Mouse (Mus musculus): Measurements from ENCODE around the gene Mrpl52. TPM values are rescaled to one million over a fixed set of nuclear protein-coding genes. Genes with fewer than 3 reads are reported as not detected.

Gene Mrpl52
- polyA plus RNA-seq, 1 experiment from 2014 or later: 241 TPM

- no peak overlapping the region for H3K27ac ChIP-seq (replicated peaks; ENCODE audit: low read depth, low read length)
- H3K9ac ChIP-seq (ENCODE audit: low read depth, low read length): no peak overlapping the region
- ATAC-seq (ENCODE audit: low read depth) (no peak), DNase-seq (ENCODE audit: low spot score) (no peak)
- H3K27me3 ChIP-seq (replicated peaks; ENCODE audit: control insufficient read depth, insufficient read depth, low read length): no peaks in the 10 kb centered on the region
- H3K9me3 ChIP-seq (ENCODE audit: control insufficient read depth, low read length): no peaks in the 10 kb centered on the region
- no peak overlapping the region for H3K4me3 ChIP-seq (ENCODE audit: low read depth, low read length)
- 62% methylated on average over 6 of the region's 6 CpGs for WGBS
- no peaks in the 10 kb centered on the region for H3K4me1 ChIP-seq (ENCODE audit: control insufficient read depth, insufficient read depth, low read length)
- no peaks in the 10 kb centered on the region for H3K36me3 ChIP-seq (ENCODE audit: control insufficient read depth, insufficient read depth, low read length)
- no peak overlapping the region for H3K4me2 ChIP-seq (ENCODE audit: low read depth, low read length)
These were observed 39.2 kb upstream of the Mrpl52 start for GRCm38 (mm10) chr14:54387546-54387945.

DNA sequence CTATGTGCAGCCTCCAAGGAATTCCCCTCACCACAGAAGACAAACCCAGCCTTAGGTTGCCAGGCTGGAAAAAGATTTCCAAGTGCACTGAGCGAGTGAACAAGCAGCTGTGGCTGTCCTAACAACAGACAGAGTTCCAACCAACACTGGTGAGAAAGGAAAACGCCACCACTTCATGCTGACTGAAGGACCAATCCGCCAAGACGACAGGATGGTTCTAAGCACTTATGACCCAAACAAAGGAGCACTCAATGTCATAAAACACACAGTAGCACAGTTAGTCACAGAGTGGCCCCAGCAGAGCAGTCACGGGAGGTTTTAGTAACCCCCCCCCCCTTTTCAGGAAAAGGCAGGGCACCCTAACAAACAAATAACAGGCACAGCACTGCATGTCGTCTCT, 35.9 kb upstream of the Mrpl52 start:
- no peak overlapping the region for H3K4me2 ChIP-seq (ENCODE audit: low read depth, low read length)
- H3K36me3 ChIP-seq (ENCODE audit: control insufficient read depth, insufficient read depth, low read length): no peaks in the 10 kb centered on the region
- DNase-seq (ENCODE audit: low spot score) (no peak), ATAC-seq (ENCODE audit: low read depth) (no peak)
- H3K27ac ChIP-seq (replicated peaks; ENCODE audit: low read depth, low read length): no peak overlapping the region
- H3K4me1 ChIP-seq (ENCODE audit: control insufficient read depth, insufficient read depth, low read length): no peaks in the 10 kb centered on the region
- no peaks in the 10 kb centered on the region for H3K9me3 ChIP-seq (ENCODE audit: control insufficient read depth, low read length)
- H3K9ac ChIP-seq (ENCODE audit: low read depth, low read length): no peak overlapping the region
- H3K27me3 ChIP-seq (replicated peaks; ENCODE audit: control insufficient read depth, insufficient read depth, low read length): no peaks in the 10 kb centered on the region
- no peak overlapping the region for H3K4me3 ChIP-seq (ENCODE audit: low read depth, low read length)
- 65% methylated on average over 6 of the region's 6 CpGs for WGBS

- Histone ChIP-seq H3K9me3 (ENCODE audit: control insufficient read depth, low read length) (no peaks in the 10 kb centered on the region), H3K27ac (replicated peaks; ENCODE audit: low read depth, low read length) (no peak overlapping the region), H3K4me2 (ENCODE audit: low read depth, low read length) (no peak overlapping the region), H3K9ac (ENCODE audit: low read depth, low read length) (no peak overlapping the region), H3K4me1 (ENCODE audit: control insufficient read depth, insufficient read depth, low read length) (no peaks in the 10 kb centered on the region), H3K4me3 (ENCODE audit: low read depth, low read length) (no peak overlapping the region), H3K27me3 (replicated peaks; ENCODE audit: control insufficient read depth, insufficient read depth, low read length) (no peaks in the 10 kb centered on the region), H3K36me3 (ENCODE audit: control insufficient read depth, insufficient read depth, low read length) (no peaks in the 10 kb centered on the region)
- 66% methylated on average over 3 of the region's 3 CpGs for WGBS
- ATAC-seq (ENCODE audit: low read depth) (no peak), DNase-seq (ENCODE audit: low spot score) (no peak)
These were observed 32.9 kb upstream of the Mrpl52 start for GRCm38 (mm10) chr14:54393794-54394193.

- no peak overlapping the region for H3K27ac ChIP-seq (replicated peaks; ENCODE audit: low read depth, low read length)
- H3K4me3 ChIP-seq (ENCODE audit: low read depth, low read length): no peak overlapping the region
- H3K36me3 ChIP-seq (ENCODE audit: control insufficient read depth, insufficient read depth, low read length): no peaks in the 10 kb centered on the region
- no peaks in the 10 kb centered on the region for H3K9me3 ChIP-seq (ENCODE audit: control insufficient read depth, low read length)
- H3K4me2 ChIP-seq (ENCODE audit: low read depth, low read length): no peak overlapping the region
- no peak for ATAC-seq (ENCODE audit: low read depth)
- no peak for DNase-seq (ENCODE audit: low spot score)
- no peaks in the 10 kb centered on the region for H3K27me3 ChIP-seq (replicated peaks; ENCODE audit: control insufficient read depth, insufficient read depth, low read length)
- 0 out of 2 replicates have a peak, but pooled peaks cover 4% of the 10 kb centered on the region for H3K4me1 ChIP-seq (ENCODE audit: control insufficient read depth, insufficient read depth, low read length)
- H3K9ac ChIP-seq (ENCODE audit: low read depth, low read length): no peak overlapping the region
These were observed 32.4 kb upstream of the Mrpl52 start for GRCm38 (mm10) chr14:54394309-54394708.

DNA sequence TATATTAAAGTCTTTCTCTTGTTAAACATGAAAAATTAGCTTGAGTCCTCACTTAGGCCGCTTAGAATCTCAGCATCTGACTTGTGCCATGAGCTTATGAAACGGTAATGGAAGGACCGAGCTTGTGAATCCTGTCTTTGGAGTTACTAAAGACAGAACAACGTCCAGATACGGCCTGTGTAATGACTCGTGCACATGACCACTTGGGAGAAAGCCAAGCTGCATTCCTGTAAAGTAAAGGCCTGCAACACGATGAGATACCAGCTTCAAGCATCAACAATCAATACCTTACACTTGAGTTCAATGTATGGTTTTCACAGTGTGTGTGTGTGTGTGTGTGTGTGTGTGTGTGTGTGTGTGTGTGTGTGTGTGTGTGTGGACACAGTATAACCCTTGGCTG, 30.0 kb upstream of the Mrpl52 start:
- DNase-seq (ENCODE audit: low spot score): no peak
- no peaks in the 10 kb centered on the region for H3K9me3 ChIP-seq (ENCODE audit: control insufficient read depth, low read length)
- H3K9ac ChIP-seq (ENCODE audit: low read depth, low read length): no peak overlapping the region
- no peaks in the 10 kb centered on the region for H3K36me3 ChIP-seq (ENCODE audit: control insufficient read depth, insufficient read depth, low read length)
- ATAC-seq (ENCODE audit: low read depth): no peak
- no peak overlapping the region for H3K27ac ChIP-seq (replicated peaks; ENCODE audit: low read depth, low read length)
- H3K27me3 ChIP-seq (replicated peaks; ENCODE audit: control insufficient read depth, insufficient read depth, low read length): no peaks in the 10 kb centered on the region
- H3K4me3 ChIP-seq (ENCODE audit: low read depth, low read length): no peak overlapping the region
- no peak overlapping the region for H3K4me2 ChIP-seq (ENCODE audit: low read depth, low read length)
- 83% methylated on average over 7 of the region's 7 CpGs for WGBS
- H3K4me1 ChIP-seq (ENCODE audit: control insufficient read depth, insufficient read depth, low read length): 0 out of 2 replicates have a peak, but pooled peaks cover 4% of the 10 kb centered on the region

GRCm38 (mm10) chr14:54397872-54398527, 28.7 kb upstream of the Mrpl52 start:
- Histone ChIP-seq H3K27ac (replicated peaks; ENCODE audit: low read depth, low read length) (no peak overlapping the region), H3K4me3 (ENCODE audit: low read depth, low read length) (no peak overlapping the region), H3K36me3 (ENCODE audit: control insufficient read depth, insufficient read depth, low read length) (no peaks in the 10 kb centered on the region), H3K9ac (ENCODE audit: low read depth, low read length) (no peak overlapping the region), H3K9me3 (ENCODE audit: control insufficient read depth, low read length) (no peaks in the 10 kb centered on the region), H3K4me2 (ENCODE audit: low read depth, low read length) (no peak overlapping the region), H3K4me1 (ENCODE audit: control insufficient read depth, insufficient read depth, low read length) (0 out of 2 replicates have a peak, but pooled peaks cover 4% of the 10 kb centered on the region), H3K27me3 (replicated peaks; ENCODE audit: control insufficient read depth, insufficient read depth, low read length) (no peaks in the 10 kb centered on the region)
- WGBS: 63% methylated on average over 7 of the region's 7 CpGs
- ATAC-seq (ENCODE audit: low read depth): no peak
- DNase-seq (ENCODE audit: low spot score): no peak

- no peak overlapping the region for H3K9ac ChIP-seq (ENCODE audit: low read depth, low read length)
- no peak overlapping the region for H3K4me2 ChIP-seq (ENCODE audit: low read depth, low read length)
- no peaks in the 10 kb centered on the region for H3K9me3 ChIP-seq (ENCODE audit: control insufficient read depth, low read length)
- no peak for ATAC-seq (ENCODE audit: low read depth)
- no peak for DNase-seq (ENCODE audit: low spot score)
- WGBS: 45% methylated on average over 7 of the region's 7 CpGs
- H3K4me1 ChIP-seq (ENCODE audit: control insufficient read depth, insufficient read depth, low read length): 0 out of 2 replicates have a peak, but pooled peaks cover 4% of the 10 kb centered on the region
- no peaks in the 10 kb centered on the region for H3K27me3 ChIP-seq (replicated peaks; ENCODE audit: control insufficient read depth, insufficient read depth, low read length)
- no peak overlapping the region for H3K27ac ChIP-seq (replicated peaks; ENCODE audit: low read depth, low read length)
- H3K4me3 ChIP-seq (ENCODE audit: low read depth, low read length): no peak overlapping the region
- no peaks in the 10 kb centered on the region for H3K36me3 ChIP-seq (ENCODE audit: control insufficient read depth, insufficient read depth, low read length)
These were observed 28.2 kb upstream of the Mrpl52 start for GRCm38 (mm10) chr14:54398528-54398916.

GRCm38 (mm10) chr14:54398921-54399382, 27.8 kb upstream of the Mrpl52 start:
- no peaks in the 10 kb centered on the region for H3K36me3 ChIP-seq (ENCODE audit: control insufficient read depth, insufficient read depth, low read length)
- no peak overlapping the region for H3K4me2 ChIP-seq (ENCODE audit: low read depth, low read length)
- no peak for ATAC-seq (ENCODE audit: low read depth)
- no peak overlapping the region for H3K4me3 ChIP-seq (ENCODE audit: low read depth, low read length)
- 26% methylated on average over 8 of the region's 8 CpGs for WGBS
- H3K4me1 ChIP-seq (ENCODE audit: control insufficient read depth, insufficient read depth, low read length): 0 out of 2 replicates have a peak, but pooled peaks cover 4% of the 10 kb centered on the region
- no peaks in the 10 kb centered on the region for H3K27me3 ChIP-seq (replicated peaks; ENCODE audit: control insufficient read depth, insufficient read depth, low read length)
- H3K9ac ChIP-seq (ENCODE audit: low read depth, low read length): no peak overlapping the region
- no peak overlapping the region for H3K27ac ChIP-seq (replicated peaks; ENCODE audit: low read depth, low read length)
- DNase-seq (ENCODE audit: low spot score): no peak
- no peaks in the 10 kb centered on the region for H3K9me3 ChIP-seq (ENCODE audit: control insufficient read depth, low read length)

- H3K36me3 ChIP-seq (ENCODE audit: control insufficient read depth, insufficient read depth, low read length): no peaks in the 10 kb centered on the region
- DNase-seq (ENCODE audit: low spot score) (no peak), ATAC-seq (ENCODE audit: low read depth) (no peak)
- H3K4me1 ChIP-seq (ENCODE audit: control insufficient read depth, insufficient read depth, low read length): 0 out of 2 replicates have a peak, but pooled peaks cover 4% of the 10 kb centered on the region
- H3K4me2 ChIP-seq (ENCODE audit: low read depth, low read length): no peak overlapping the region
- no peak overlapping the region for H3K4me3 ChIP-seq (ENCODE audit: low read depth, low read length)
- no peaks in the 10 kb centered on the region for H3K9me3 ChIP-seq (ENCODE audit: control insufficient read depth, low read length)
- 62% methylated on average over 3 of the region's 3 CpGs for WGBS
- no peak overlapping the region for H3K27ac ChIP-seq (replicated peaks; ENCODE audit: low read depth, low read length)
- no peak overlapping the region for H3K9ac ChIP-seq (ENCODE audit: low read depth, low read length)
- no peaks in the 10 kb centered on the region for H3K27me3 ChIP-seq (replicated peaks; ENCODE audit: control insufficient read depth, insufficient read depth, low read length)
These were observed 25.0 kb upstream of the Mrpl52 start for GRCm38 (mm10) chr14:54401723-54402122.
